Mouse (Mus musculus) 416B (cell line): Measurements from ENCODE around the gene Bhlha15.

Experiments used
- DNase-seq: peaks from one replicate; pipeline ENCODE4 v3.0.0; 2011; ENCODE audit warnings: low read depth

The Bhlha15 gene

GRCm38 (mm10) chr5:144189950-144190583 is at the start of gene Bhlha15:
TSS of gene Bhlha15 (plus strand) at chr5:144190286.
- DNase-seq: no peak

DNA sequence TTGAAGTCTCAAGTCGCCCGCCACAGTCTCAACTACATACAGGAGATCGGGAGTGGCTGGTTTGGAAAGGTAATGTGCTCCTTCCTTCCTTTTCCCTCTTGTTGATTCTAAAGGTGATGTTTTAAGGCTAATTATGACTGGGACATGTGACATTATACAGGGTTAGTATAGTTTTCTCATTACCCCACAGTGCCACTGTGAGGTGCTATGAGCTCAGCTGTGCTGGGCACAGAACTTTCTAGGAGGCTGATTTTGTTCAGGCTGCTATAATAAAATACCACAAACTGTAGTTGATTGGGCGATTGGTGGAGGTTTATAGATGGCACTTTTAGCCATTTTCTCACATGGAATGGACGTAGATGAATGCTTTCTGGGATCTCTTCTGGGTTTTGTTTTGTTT is 46.6 kb upstream of the Bhlha15 start:
- no peak for DNase-seq

GRCm38 (mm10) chr5:144146898-144147297 is 43.2 kb upstream of the Bhlha15 start:
- DNase-seq: no peak

GRCm38 (mm10) chr5:144149530-144149929 is 40.6 kb upstream of the Bhlha15 start:
- DNase-seq: no peak

DNA sequence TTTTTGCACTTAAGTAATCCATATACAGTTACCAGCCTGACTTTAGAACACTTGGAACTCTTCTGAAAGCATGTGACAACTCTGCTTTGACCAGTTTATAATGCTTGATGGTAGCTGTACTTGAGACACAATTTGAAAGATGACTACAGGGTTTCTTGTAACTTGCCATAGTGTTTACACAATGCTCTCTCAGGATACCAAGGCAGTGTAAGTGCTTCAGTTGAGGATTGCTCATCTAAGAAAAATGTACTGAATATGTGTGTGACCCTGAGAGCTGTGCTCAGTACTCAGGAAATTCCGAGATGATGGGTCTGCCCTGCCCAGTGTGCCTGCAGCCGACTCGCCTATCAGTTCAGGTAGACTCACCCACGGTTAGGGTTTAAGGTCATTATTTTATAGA is 38.8 kb upstream of the Bhlha15 start:
- no peak for DNase-seq

GRCm38 (mm10) chr5:144154528-144154927 is 35.6 kb upstream of the Bhlha15 start:
- peak; percentile 88 for DNase-seq

GRCm38 (mm10) chr5:144158604-144159003 is 31.5 kb upstream of the Bhlha15 start:
- peak; percentile 42 for DNase-seq

DNA sequence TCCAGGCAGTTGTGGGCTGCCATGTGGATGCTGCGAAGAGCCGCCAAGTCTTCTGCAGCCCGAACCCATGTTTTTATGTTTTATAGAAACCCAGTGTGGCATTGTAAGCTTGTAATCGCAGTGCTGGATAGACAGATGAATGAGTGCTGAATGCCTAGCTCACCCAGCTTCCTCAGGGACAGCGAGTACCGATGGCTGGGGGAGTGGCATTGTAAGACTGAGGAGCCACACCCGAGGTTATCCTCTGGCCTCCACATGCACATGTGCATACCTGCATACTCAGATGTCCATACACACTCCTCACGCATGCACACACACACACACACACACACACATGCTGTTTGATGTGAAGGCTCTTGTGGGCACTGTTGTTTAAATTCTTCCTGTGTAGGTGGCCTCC is 30.9 kb upstream of the Bhlha15 start:
- DNase-seq: no peak

- no peak for DNase-seq
Measured at GRCm38 (mm10) chr5:144162080-144162812, 27.8 kb upstream of the Bhlha15 start.

GRCm38 (mm10) chr5:144162813-144163517 is 27.1 kb upstream of the Bhlha15 start:
- no peak for DNase-seq

- peak; percentile 28 for DNase-seq
Measured at GRCm38 (mm10) chr5:144165756-144166155, 24.3 kb upstream of the Bhlha15 start.

GRCm38 (mm10) chr5:144169275-144169975 is 20.7 kb upstream of the Bhlha15 start:
- DNase-seq: no peak

DNA sequence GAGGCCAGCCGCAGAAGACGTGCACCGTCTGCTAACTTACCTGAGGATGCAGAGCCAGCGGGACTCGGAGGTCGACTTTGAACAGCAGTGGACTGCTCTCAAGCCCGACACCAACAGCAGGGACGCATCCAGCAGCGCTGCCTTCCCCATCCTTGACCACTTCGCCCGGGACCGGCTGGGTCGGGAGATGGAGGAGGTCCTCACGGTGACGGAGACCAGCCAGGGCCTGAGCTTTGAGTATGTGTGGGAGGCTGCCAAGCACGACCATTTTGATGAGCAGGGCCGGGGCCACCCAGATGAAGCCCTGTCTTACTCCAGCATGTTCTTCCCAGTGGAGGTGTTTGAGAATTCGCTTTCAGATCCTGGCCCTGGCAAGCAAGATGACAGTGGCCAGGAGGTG is 16.4 kb upstream of the Bhlha15 start:
- DNase-seq: no peak

GRCm38 (mm10) chr5:144178216-144178615 is 11.9 kb upstream of the Bhlha15 start:
- DNase-seq: no peak

DNA sequence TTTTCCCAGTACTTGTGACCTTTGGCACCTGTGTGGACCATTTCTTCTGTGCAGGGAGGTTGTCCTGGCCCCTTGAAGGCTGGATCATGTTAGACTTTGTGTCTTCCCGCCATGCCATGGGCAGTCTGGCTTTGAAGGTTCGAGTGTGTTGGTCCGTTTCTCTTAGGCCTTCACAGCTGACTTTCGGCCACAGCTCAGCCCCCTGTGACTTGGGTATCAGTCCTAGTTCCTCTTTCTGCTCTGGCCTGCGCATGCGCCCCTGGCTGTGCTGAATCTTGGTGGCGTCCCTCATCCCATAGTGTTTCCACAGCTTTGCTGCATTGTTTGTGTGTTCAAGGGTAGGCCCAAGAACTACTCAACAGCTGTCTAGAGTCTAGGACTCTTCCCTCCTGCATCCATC is 8.8 kb upstream of the Bhlha15 start:
- DNase-seq: no peak

- no peak for DNase-seq
Measured at GRCm38 (mm10) chr5:144182542-144183247, 7.4 kb upstream of the Bhlha15 start.

GRCm38 (mm10) chr5:144183248-144183559 is 6.9 kb upstream of the Bhlha15 start:
- no peak for DNase-seq

DNA sequence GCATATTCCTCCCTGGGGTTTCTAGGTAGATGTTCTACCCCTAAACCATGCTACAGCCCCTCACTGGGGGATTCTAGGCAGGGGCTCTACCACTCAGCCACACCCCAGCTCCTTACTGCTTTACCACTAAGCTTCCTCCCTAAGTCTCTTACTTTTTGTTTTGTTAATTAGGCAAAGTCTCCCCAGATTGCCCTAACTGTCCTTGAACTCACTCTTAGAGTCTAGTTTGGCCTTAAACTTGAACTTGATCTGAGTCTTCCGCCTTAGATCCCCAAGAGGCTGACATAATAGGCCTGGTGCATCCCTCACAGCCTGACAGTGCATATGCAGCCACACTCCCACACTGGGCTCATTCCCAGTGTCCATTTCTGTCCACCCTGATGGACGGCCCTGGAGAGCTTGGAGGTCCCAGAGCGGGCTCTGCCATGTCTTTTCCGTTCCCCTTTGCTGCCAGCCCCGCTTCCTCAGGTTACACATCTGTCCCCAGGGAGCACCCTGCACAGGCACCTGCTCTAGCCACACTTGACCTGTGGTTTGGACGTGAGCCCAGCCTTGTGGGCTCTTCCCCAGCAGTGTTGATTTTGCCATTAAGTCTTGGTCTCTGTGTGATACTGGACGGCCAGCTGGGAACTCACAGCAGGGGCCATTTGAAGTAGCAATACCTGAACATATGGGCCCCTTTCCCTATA is 6.3 kb upstream of the Bhlha15 start:
- peak; percentile 86 for DNase-seq

DNA sequence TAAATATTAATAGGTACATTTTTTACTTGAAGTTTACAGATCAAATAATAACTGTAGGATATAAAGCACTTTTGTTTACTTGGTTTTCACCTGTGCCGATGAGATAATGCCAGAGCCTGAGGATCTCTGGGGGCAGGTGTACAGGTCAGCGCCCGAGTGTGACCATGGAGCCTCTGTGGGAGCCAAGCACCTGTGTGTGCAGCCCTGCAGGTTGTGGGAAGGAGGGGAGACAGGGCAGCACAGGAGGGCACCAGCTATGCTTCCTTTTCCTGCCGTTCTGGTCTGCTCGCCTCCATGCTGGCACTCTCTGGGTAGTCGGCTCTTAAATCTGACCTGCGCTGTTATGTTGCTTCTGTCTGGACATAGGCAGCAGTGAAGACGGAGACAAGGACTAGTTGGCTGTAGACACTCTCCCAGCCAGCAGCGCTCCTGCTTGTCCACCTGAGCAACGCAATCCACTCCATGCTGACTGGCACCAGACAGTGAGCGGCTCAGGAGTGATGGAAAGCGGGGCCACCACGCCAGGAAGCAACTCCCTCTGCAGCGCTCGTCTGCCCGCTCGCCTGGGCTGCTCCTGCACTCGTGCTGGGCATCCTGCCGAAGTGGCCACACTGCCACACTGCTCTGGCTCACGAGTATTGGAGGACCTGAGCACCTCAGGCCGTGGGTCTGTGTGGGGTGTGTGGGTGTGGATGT is 5.6 kb upstream of the Bhlha15 start:
- no peak for DNase-seq

GRCm38 (mm10) chr5:144188422-144188821 is 1.7 kb upstream of the Bhlha15 start:
- no peak for DNase-seq

DNA sequence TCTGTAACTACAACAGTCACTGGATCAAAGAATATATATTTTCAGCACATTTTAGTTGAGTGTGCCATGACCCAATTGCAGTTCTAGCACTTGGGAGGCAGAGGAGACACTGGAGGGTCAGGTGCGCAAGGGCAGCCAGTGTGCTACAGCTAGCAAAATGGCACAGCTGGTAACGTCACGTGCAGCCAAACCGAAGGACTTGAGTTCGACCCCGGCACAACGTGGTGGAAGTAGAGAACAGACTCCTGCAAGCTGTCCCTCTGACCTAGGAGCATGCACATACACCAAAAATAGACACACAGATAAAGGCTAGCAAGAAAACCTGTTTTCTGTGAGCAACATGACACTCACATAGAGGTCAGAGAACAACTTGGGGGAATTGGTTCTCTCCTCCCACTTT is 759 bp upstream of the Bhlha15 start:
- DNase-seq: no peak
